Mouse (Mus musculus): ENCODE results near the gene Grm1. TPM values are rescaled to one million over a fixed set of nuclear protein-coding genes. Genes with fewer than 3 reads are reported as not detected.

Gene Grm1
- polyA plus RNA-seq, 2 experiments from 2014 or later = not detected

GRCm38 (mm10) chr10:10964490-10965150, 117.5 kb downstream of the Grm1 start:
- ATAC-seq = no peak

GRCm38 (mm10) chr10:10950557-10950956, 131.6 kb downstream of the Grm1 start:
- no peak for ATAC-seq

- no peak for ATAC-seq
These were observed 133.0 kb downstream of the Grm1 start for GRCm38 (mm10) chr10:10949172-10949571.

GRCm38 (mm10) chr10:10947531-10947930, 134.6 kb downstream of the Grm1 start:
- no peak for ATAC-seq

GRCm38 (mm10) chr10:10944003-10944402, 138.2 kb downstream of the Grm1 start:
- no peak for ATAC-seq

- no peak for ATAC-seq
These were observed 139.9 kb downstream of the Grm1 start for GRCm38 (mm10) chr10:10942248-10942647.

- ATAC-seq = no peak
These were observed 146.3 kb downstream of the Grm1 start for GRCm38 (mm10) chr10:10935806-10936205.

- no peak for ATAC-seq
These were observed 152.5 kb downstream of the Grm1 start for GRCm38 (mm10) chr10:10929672-10930071.

- ATAC-seq = no peak
These were observed 153.3 kb downstream of the Grm1 start for GRCm38 (mm10) chr10:10928798-10929366.

- ATAC-seq = no peak
These were observed 164.2 kb downstream of the Grm1 start for GRCm38 (mm10) chr10:10917857-10918399.

GRCm38 (mm10) chr10:10913621-10914020, 168.5 kb downstream of the Grm1 start:
- ATAC-seq = no peak

GRCm38 (mm10) chr10:10890221-10890620, 191.9 kb downstream of the Grm1 start:
- ATAC-seq = no peak

GRCm38 (mm10) chr10:10888521-10888920, 193.6 kb downstream of the Grm1 start:
- ATAC-seq = no peak

GRCm38 (mm10) chr10:10884992-10885391, 197.2 kb downstream of the Grm1 start:
- ATAC-seq = no peak

- ATAC-seq = no peak
These were observed 210.0 kb downstream of the Grm1 start for GRCm38 (mm10) chr10:10872142-10872541.

GRCm38 (mm10) chr10:10870271-10870670, 211.9 kb downstream of the Grm1 start:
- ATAC-seq = no peak

GRCm38 (mm10) chr10:10866278-10866677, 215.9 kb downstream of the Grm1 start:
- ATAC-seq = no peak

GRCm38 (mm10) chr10:10864759-10865158, 217.4 kb downstream of the Grm1 start:
- ATAC-seq = no peak

GRCm38 (mm10) chr10:10847376-10848286, 234.5 kb downstream of the Grm1 start:
- ATAC-seq = no peak

- ATAC-seq = no peak
These were observed 237.0 kb downstream of the Grm1 start for GRCm38 (mm10) chr10:10845059-10845685.

- no peak for ATAC-seq
These were observed 246.8 kb downstream of the Grm1 start for GRCm38 (mm10) chr10:10835406-10835805.

- ATAC-seq = no peak
These were observed 247.3 kb downstream of the Grm1 start for GRCm38 (mm10) chr10:10834828-10835227.

GRCm38 (mm10) chr10:10831141-10831540, 251.0 kb downstream of the Grm1 start:
- ATAC-seq = no peak
